Mouse (Mus musculus): ENCODE measurements around the gene Kin.

- TF ChIP-seq MAFK (IDR thresholded peaks at IDR 0.05; ENCODE audit: insufficient read depth, low read depth, low read length) (no peak), HCFC1 (IDR thresholded peaks at IDR 0.05; ENCODE audit: borderline replicate concordance, insufficient read depth, low read length) (no peak)
Measured at GRCm38 (mm10) chr2:10079745-10080309, 566 bp upstream of the Kin start.

Data from ES-E14 (cell line).